Mouse (Mus musculus): ENCODE data around the gene Zfp982.
"Not testable (repeated sequence)": the region's sequence is repeated elsewhere in the genome, so short reads cannot be mapped to it uniquely, and the experiment has no call there.

Zfp982 gene

GRCm38 (mm10) chr4:147492117-147492516 lies at the start of gene Zfp982:
Zfp982 (plus strand) TSS chr4:147492417.
- not testable (repeated sequence) for DNase-seq (ENCODE audit: extremely low read depth, low read depth, low spot score)

- DNase-seq (ENCODE audit: extremely low read depth, low read depth, low spot score): not testable (repeated sequence)
These were observed 49.3 kb upstream of the Zfp982 start for GRCm38 (mm10) chr4:147442649-147443553.

- not testable (repeated sequence) for DNase-seq (ENCODE audit: extremely low read depth, low read depth, low spot score)
These were observed 48.7 kb upstream of the Zfp982 start for GRCm38 (mm10) chr4:147443554-147443927.

GRCm38 (mm10) chr4:147445371-147445770 lies 46.8 kb upstream of the Zfp982 start:
- not testable (repeated sequence) for DNase-seq (ENCODE audit: extremely low read depth, low read depth, low spot score)

GRCm38 (mm10) chr4:147448358-147448757 lies 43.9 kb upstream of the Zfp982 start:
- DNase-seq (ENCODE audit: extremely low read depth, low read depth, low spot score): no peak

- no peak for DNase-seq (ENCODE audit: extremely low read depth, low read depth, low spot score)
These were observed 43.1 kb upstream of the Zfp982 start for GRCm38 (mm10) chr4:147449099-147449581.

GRCm38 (mm10) chr4:147449986-147450385 lies 42.2 kb upstream of the Zfp982 start:
- not testable (repeated sequence) for DNase-seq (ENCODE audit: extremely low read depth, low read depth, low spot score)

GRCm38 (mm10) chr4:147467207-147467606 lies 25.0 kb upstream of the Zfp982 start:
- not testable (repeated sequence) for DNase-seq (ENCODE audit: extremely low read depth, low read depth, low spot score)

GRCm38 (mm10) chr4:147498772-147499613 lies 6.8 kb downstream of the Zfp982 start:
- not testable (repeated sequence) for DNase-seq (ENCODE audit: extremely low read depth, low read depth, low spot score)

- DNase-seq (ENCODE audit: extremely low read depth, low read depth, low spot score): no peak
These were observed 17.0 kb downstream of the Zfp982 start for GRCm38 (mm10) chr4:147509174-147509573.

GRCm38 (mm10) chr4:147518981-147519380 lies 26.8 kb downstream of the Zfp982 start:
- DNase-seq (ENCODE audit: extremely low read depth, low read depth, low spot score): no peak

- DNase-seq (ENCODE audit: extremely low read depth, low read depth, low spot score): no peak
These were observed 27.9 kb downstream of the Zfp982 start for GRCm38 (mm10) chr4:147520100-147520499.

- DNase-seq (ENCODE audit: extremely low read depth, low read depth, low spot score): no peak
These were observed 32.9 kb downstream of the Zfp982 start for GRCm38 (mm10) chr4:147525125-147525524.

- no peak for DNase-seq (ENCODE audit: extremely low read depth, low read depth, low spot score)
These were observed 38.1 kb downstream of the Zfp982 start for GRCm38 (mm10) chr4:147530366-147530765.

- DNase-seq (ENCODE audit: extremely low read depth, low read depth, low spot score): not testable (repeated sequence)
These were observed 43.7 kb downstream of the Zfp982 start for GRCm38 (mm10) chr4:147535916-147536315.

- no peak for DNase-seq (ENCODE audit: extremely low read depth, low read depth, low spot score)
These were observed 45.5 kb downstream of the Zfp982 start for GRCm38 (mm10) chr4:147537702-147538101.

- not testable (repeated sequence) for DNase-seq (ENCODE audit: extremely low read depth, low read depth, low spot score)
These were observed 47.7 kb downstream of the Zfp982 start, which contains the start of gene Gm16503 for GRCm38 (mm10) chr4:147539918-147540317. Gm16503 (plus strand) TSS chr4:147540218.

GRCm38 (mm10) chr4:147541105-147541504 lies 48.9 kb downstream of the Zfp982 start:
- no peak for DNase-seq (ENCODE audit: extremely low read depth, low read depth, low spot score)

GRCm38 (mm10) chr4:147553071-147553470 lies 60.9 kb downstream of the Zfp982 start, which contains the start of gene Zfp985:
Zfp985 (plus strand) TSS chr4:147553277.
- not testable (repeated sequence) for DNase-seq (ENCODE audit: extremely low read depth, low read depth, low spot score)

GRCm38 (mm10) chr4:147554361-147554760 lies 62.1 kb downstream of the Zfp982 start:
- DNase-seq (ENCODE audit: extremely low read depth, low read depth, low spot score): not testable (repeated sequence)

- not testable (repeated sequence) for DNase-seq (ENCODE audit: extremely low read depth, low read depth, low spot score)
These were observed 64.7 kb downstream of the Zfp982 start for GRCm38 (mm10) chr4:147556921-147557320.
